Mouse (Mus musculus) spleen, adult 2 months (tissue): ENCODE measurements around the gene Mesd.

ENCODE experiments used
- CTCF ChIP-seq: fragments of 200-500 bp; IDR thresholded peaks from 2 replicates; pipeline ENCODE4 v1.5.1; 2011; ENCODE audit warnings: mild to moderate bottlenecking, inconsistent platforms; ENCODE audit not compliant: insufficient read depth, insufficient read length, insufficient replicate concordance; ENCODE audit errors: extremely low read depth
- POLR2A ChIP-seq: fragments of 200-500 bp; IDR thresholded peaks from 2 replicates; pipeline ENCODE4 v1.6.1; 2011; ENCODE audit warnings: low read depth, low read length, inconsistent platforms

DNA sequence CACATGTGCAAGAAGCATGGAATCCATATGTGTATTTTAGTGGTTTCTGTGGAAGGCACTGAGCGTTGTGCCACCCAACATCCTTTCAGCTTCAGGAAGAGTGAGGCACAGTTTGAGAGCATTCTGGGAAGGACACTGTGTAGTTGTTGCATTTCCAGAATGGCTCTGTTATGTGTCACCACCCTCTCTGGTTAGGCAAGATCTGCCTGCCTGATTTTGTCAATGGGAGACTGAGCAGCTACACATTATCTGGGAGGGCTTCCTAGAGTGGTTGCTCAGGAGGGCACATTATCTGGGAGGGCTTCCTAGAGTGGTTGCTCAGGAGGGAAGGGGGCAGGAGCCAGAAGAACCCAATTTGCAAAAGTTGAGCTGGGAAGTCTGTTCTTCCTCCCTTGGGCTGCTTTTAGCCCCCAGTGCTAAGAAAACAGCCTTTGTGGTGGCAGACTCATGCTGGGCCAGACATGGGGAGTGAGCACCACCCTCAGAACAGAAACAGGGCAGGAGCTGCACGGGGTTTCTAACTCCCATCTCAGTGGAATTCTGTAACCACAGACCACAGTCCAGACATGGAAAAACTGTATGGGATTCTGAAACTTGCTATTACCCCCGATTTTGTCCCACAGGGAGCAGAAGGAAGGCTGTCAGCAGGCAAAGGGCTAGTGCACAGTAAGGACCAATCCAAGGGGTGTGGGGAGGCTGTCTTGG, 54.9 kb downstream of the Mesd start:
- TF ChIP-seq CTCF: no peak
- no peak for TF ChIP-seq POLR2A
